Mouse (Mus musculus) CD4-positive, CD25-positive, alpha-beta regulatory T cell (primary cell): Measurements from ENCODE around the gene Gata5. TPM values are rescaled to one million over a fixed set of nuclear protein-coding genes. Genes with fewer than 3 reads are reported as not detected.

Experiments
- polyA plus RNA-seq: library from polyadenylated mRNA; unstranded; fragments of 100-300 nt; shearing (Covaris generic); gene quantifications from one replicate; pipeline ENCODE4 v1.2.1, GENCODE M21; 2017

Gene Gata5
- not detected for polyA plus RNA-seq

GRCm38 (mm10) chr2:180334551-180334986 lies at the start of gene Gata5:
TSS of gene Gata5 (minus strand) at chr2:180334699.

GRCm38 (mm10) chr2:180289440-180290108 lies 44.9 kb downstream of the Gata5 start, which contains the start of gene Rbbp8nl:
TSS of gene Rbbp8nl (minus strand) at chr2:180289879.

Other genes starting within 250 kb of the Gata5 start
- gene Hrh3, start 230.2 kb downstream of the Gata5 start, polyA plus RNA-seq = not detected
- gene Osbpl2, start 215.4 kb downstream of the Gata5 start, polyA plus RNA-seq = 48.9 TPM
- gene Adrm1, start 163.2 kb downstream of the Gata5 start, polyA plus RNA-seq = 155 TPM
- 0.54 TPM for gene Lama5, start 108.8 kb downstream of the Gata5 start, polyA plus RNA-seq
- gene Rps21, start 77.3 kb downstream of the Gata5 start, polyA plus RNA-seq = 535 TPM
- gene Cables2, start 61.2 kb downstream of the Gata5 start, polyA plus RNA-seq = 58.6 TPM
- 0.07 TPM for gene Rbbp8nl, start 44.8 kb downstream of the Gata5 start, polyA plus RNA-seq
- gene Slco4a1, start 121.5 kb upstream of the Gata5 start, polyA plus RNA-seq = 0.81 TPM
- gene Ntsr1, start 165.3 kb upstream of the Gata5 start, polyA plus RNA-seq = not detected
- gene Mrgbp, start 246.6 kb upstream of the Gata5 start, polyA plus RNA-seq = 64.1 TPM